Comparison of ENCODE assay signal across 9 mouse cellular contexts in genomic region chr2:65363828-65364497, GRCm38 (mm10). TPM values are rescaled to one million over a fixed set of nuclear protein-coding genes. Genes with fewer than 3 reads are reported as not detected.
DNase-seq lines count a peak whose midpoint lies in the region; ATAC-seq and TF ChIP-seq lines count a peak whose summit lies in the region.
"Had no signal": no experiment of that assay in that cellular context is flagged by ENCODE, and none has a peak within 500 bp of the region (broad histone marks: within the 10 kb centered on the region; RNA-seq: fewer than 3 reads in every experiment).

Gene Slc38a11 (minus strand): TSS chr2:65364034.

- H3K27ac ChIP-seq in cerebellum, adult 2 months (ENCODE audit: insufficient read depth, low read length) = no peak within 1 kb of the TSS
- no peak within 1 kb of the TSS for H3K27ac ChIP-seq in embryonic facial prominence, embryonic 11.5 days (replicated peaks; ENCODE audit: low read depth, low read length)
- H3K27ac ChIP-seq in intestine, embryonic 16.5 days (ENCODE audit: low read length) = no peak within 1 kb of the TSS
- H3K27ac ChIP-seq in midbrain, postnatal 0 days (ENCODE audit: low read depth, low read length) = no peak within 1 kb of the TSS

- peaks cover 9% of the 10 kb centered on the region for H3K9me3 ChIP-seq in E14TG2a.4 (ENCODE audit: low read length)
- H3K9me3 ChIP-seq in embryonic facial prominence, embryonic 11.5 days (replicated peaks; ENCODE audit: control insufficient read depth, low read length) = no peaks in the 10 kb centered on the region
- no peaks in the 10 kb centered on the region for H3K9me3 ChIP-seq in intestine, embryonic 16.5 days (ENCODE audit: control insufficient read depth, low read length)
- H3K9me3 ChIP-seq in midbrain, postnatal 0 days (ENCODE audit: low read length) = no peaks in the 10 kb centered on the region

- H3K4me2 ChIP-seq in embryonic facial prominence, embryonic 11.5 days (ENCODE audit: low read depth, low read length) = peak within 1 kb of the TSS; percentile 25
- peak within 1 kb of the TSS; percentile 42 for H3K4me2 ChIP-seq in intestine, embryonic 16.5 days (ENCODE audit: low read depth, low read length)
- peak within 1 kb of the TSS; percentile 55 for H3K4me2 ChIP-seq in midbrain, postnatal 0 days (ENCODE audit: low read depth, low read length, poor library complexity, severe bottlenecking)

- no peaks in the 10 kb centered on the region for H3K27me3 ChIP-seq in cerebellum, adult 2 months (ENCODE audit: control insufficient read depth, insufficient read depth, low read length)
- H3K27me3 ChIP-seq in E14TG2a.4 (ENCODE audit: insufficient read depth, low read length) = peaks cover 15% of the 10 kb centered on the region
- H3K27me3 ChIP-seq in embryonic facial prominence, embryonic 11.5 days (ENCODE audit: control insufficient read depth, insufficient read depth, low read length) = no peaks in the 10 kb centered on the region
- no peaks in the 10 kb centered on the region for H3K27me3 ChIP-seq in intestine, embryonic 16.5 days (replicated peaks; ENCODE audit: control insufficient read depth, insufficient read depth, low read length)
- no peaks in the 10 kb centered on the region for H3K27me3 ChIP-seq in midbrain, postnatal 0 days (ENCODE audit: insufficient read depth, low read length)

- TF ChIP-seq POLR2A in cerebellum, adult 2 months (IDR thresholded peaks at IDR 0.05; ENCODE audit: borderline replicate concordance, insufficient read depth, low read length) = no peak

- no peaks in the 10 kb centered on the region for H3K4me1 ChIP-seq in cerebellum, adult 2 months (ENCODE audit: control insufficient read depth, insufficient read depth, low read length)
- H3K4me1 ChIP-seq in E14TG2a.4 (replicated peaks; ENCODE audit: low read depth, low read length) = 0 out of 2 replicates have a peak, but pooled peaks cover 4% of the 10 kb centered on the region
- H3K4me1 ChIP-seq in embryonic facial prominence, embryonic 11.5 days (ENCODE audit: control insufficient read depth, insufficient read depth, low read length) = no peaks in the 10 kb centered on the region
- peaks cover 4% of the 10 kb centered on the region; the same call in 1 of the 2 replicates for H3K4me1 ChIP-seq in intestine, embryonic 16.5 days (ENCODE audit: control insufficient read depth, insufficient read depth, low read length)
- peaks cover 3% of the 10 kb centered on the region; the same call in 1 of the 2 replicates for H3K4me1 ChIP-seq in midbrain, postnatal 0 days (ENCODE audit: insufficient read depth, low read length)

- H3K36me3 ChIP-seq in E14TG2a.4 (ENCODE audit: insufficient read depth, low read length) = no peaks in the 10 kb centered on the region
- no peaks in the 10 kb centered on the region for H3K36me3 ChIP-seq in embryonic facial prominence, embryonic 11.5 days (replicated peaks; ENCODE audit: control insufficient read depth, insufficient read depth, low read depth, low read length)
- no peaks in the 10 kb centered on the region for H3K36me3 ChIP-seq in intestine, embryonic 16.5 days (ENCODE audit: control insufficient read depth, insufficient read depth, low read length)
- H3K36me3 ChIP-seq in midbrain, postnatal 0 days (ENCODE audit: insufficient read depth, low read length) = no peaks in the 10 kb centered on the region

- no peak within 1 kb of the TSS for H3K4me3 ChIP-seq in cerebellum, adult 2 months (replicated peaks; ENCODE audit: insufficient read depth, low read depth, low read length)
- peak within 1 kb of the TSS; percentile 71 for H3K4me3 ChIP-seq in E14TG2a.4 (replicated peaks; ENCODE audit: low read length)
- H3K4me3 ChIP-seq in embryonic facial prominence, embryonic 11.5 days (ENCODE audit: low read depth, low read length) = 0 out of 2 replicates have a peak within 1 kb of the TSS, but pooled peaks have one; percentile 1
- peak within 1 kb of the TSS; percentile 19; the same call in 1 of the 2 replicates for H3K4me3 ChIP-seq in intestine, embryonic 16.5 days (ENCODE audit: low read length)
- peak within 1 kb of the TSS; percentile 23 for H3K4me3 ChIP-seq in midbrain, postnatal 0 days (ENCODE audit: low read depth, low read length)
- H3K4me3 ChIP-seq: erythroblast, embryonic 14.5 days had no signal

- no peak for ATAC-seq in embryonic facial prominence, embryonic 11.5 days (replicated peaks; ENCODE audit: insufficient number of reproducible peaks, low FRiP score, low TSS enrichment, low read depth)
- ATAC-seq in intestine, embryonic 16.5 days = peak; percentile 70
- no peak for ATAC-seq in midbrain, postnatal 0 days (ENCODE audit: low FRiP score)
- ATAC-seq in erythroblast, adult 5-6 weeks (replicated peaks; ENCODE audit: low FRiP score, poor library complexity, severe bottlenecking) = no peak

- H3K9ac ChIP-seq in embryonic facial prominence, embryonic 11.5 days (replicated peaks; ENCODE audit: low read length) = peak within 1 kb of the TSS; percentile 30; the same call in 1 of the 2 replicates
- no peak within 1 kb of the TSS for H3K9ac ChIP-seq in intestine, embryonic 16.5 days (ENCODE audit: low read depth, low read length)
- no peak within 1 kb of the TSS for H3K9ac ChIP-seq in midbrain, postnatal 0 days (replicated peaks; ENCODE audit: low read length, poor library complexity, severe bottlenecking)

- peak; percentile 9 to 20 for DNase-seq in cerebellum, postnatal 25 days
- no peak for DNase-seq in cerebellum, adult 2 months
- DNase-seq in embryonic facial prominence, embryonic 11.5 days (ENCODE audit: low spot score) = peak; percentile 38
- no peak for DNase-seq in midbrain, postnatal 0 days (ENCODE audit: low spot score)
- no peak for DNase-seq in layer of hippocampus, adult 9-10 months (ENCODE audit: low spot score)

- 3% methylated on average over 18 of the region's 18 CpGs for WGBS in cerebellum, adult 2 months
- 4% methylated on average over 18 of the region's 18 CpGs for WGBS in embryonic facial prominence, embryonic 11.5 days
- 5% methylated on average over 18 of the region's 18 CpGs for WGBS in intestine, embryonic 16.5 days
- WGBS in midbrain, postnatal 0 days = 3% methylated on average over 18 of the region's 18 CpGs

- TF ChIP-seq CTCF in cerebellum, adult 2 months (IDR thresholded peaks at IDR 0.05; ENCODE audit: borderline replicate concordance, insufficient read depth, low read depth, low read length) = no peak
- TF ChIP-seq CTCF in E14TG2a.4 (conservative IDR thresholded peaks at IDR 0.05; ENCODE audit: low read length) = no peak
- no peak for TF ChIP-seq CTCF in midbrain, postnatal 0 days (IDR thresholded peaks at IDR 0.05)

RNA-seq across cellular contexts. Expression of gene Slc38a11, which starts in this region (rescaled TPM):
- polyA plus RNA-seq in cerebellum, adult 2 months (2012; rRNA removed) = 2.6 and 2.8 TPM in 2 replicates
- polyA plus RNA-seq in embryonic facial prominence, embryonic 11.5 days (2014; fragmentation: Nextera tagmentation; extraction: Ambion mirVana) = 0.67 TPM in 1 of 2 replicates, not detected in the other
- 0.57 and 0.65 TPM in 2 replicates for polyA plus RNA-seq in intestine, embryonic 16.5 days (2015; fragmentation: Nextera tagmentation; extraction: Ambion mirVana)
- 3.3 and 4.0 TPM in 2 replicates for total RNA-seq in midbrain, postnatal 0 days (2014; rRNA removed)
- polyA plus RNA-seq in midbrain, postnatal 0 days (2015; fragmentation: Nextera tagmentation; extraction: Ambion mirVana) = 1.0 and 1.3 TPM in 2 replicates
- total RNA-seq in erythroblast, adult 5-6 weeks (2015; ENCODE audit: low replicate concordance) = not detected in 2 replicates
- total RNA-seq in erythroblast, adult 5-6 weeks (2017; ENCODE audit: low replicate concordance) = not detected in 2 replicates
- polyA plus RNA-seq: erythroblast, embryonic 14.5 days had no signal

Comparison
In these comparisons a context has a peak if more than half of its experiments do, and no peak if none do; other contexts are left out.
1. DNase-seq: peak in cerebellum, postnatal 25 days (2 of 2); none in cerebellum, adult 2 months (0 of 2), midbrain, postnatal 0 days (single experiment) and layer of hippocampus, adult 9-10 months (single experiment).
2. Peak in DNase-seq, H3K4me3 ChIP-seq, H3K9ac ChIP-seq and H3K4me2 ChIP-seq in embryonic facial prominence, embryonic 11.5 days; RNA of the gene not detected or under 1 TPM.
3. Peak in ATAC-seq, H3K4me3 ChIP-seq and H3K4me2 ChIP-seq in intestine, embryonic 16.5 days; RNA of the gene not detected or under 1 TPM.
4. Peak in every context shown above with its lines, with median percentiles within 50 percentile points of each other: H3K4me2 ChIP-seq.